Mouse (Mus musculus) liver, adult (tissue): Measurements from ENCODE around the gene D5Ertd577e.
"Not testable (repeated sequence)": the region's sequence is repeated elsewhere in the genome, so short reads cannot be mapped to it uniquely, and the experiment has no call there.

ENCODE experiments used
- GATA4 ChIP-seq: IDR thresholded peaks from 2 replicates; pipeline ENCODE4 v1.6.1; 2014; ENCODE audit warnings: mild to moderate bottlenecking, low read length; ENCODE audit not compliant: insufficient replicate concordance

D5Ertd577e gene

DNA sequence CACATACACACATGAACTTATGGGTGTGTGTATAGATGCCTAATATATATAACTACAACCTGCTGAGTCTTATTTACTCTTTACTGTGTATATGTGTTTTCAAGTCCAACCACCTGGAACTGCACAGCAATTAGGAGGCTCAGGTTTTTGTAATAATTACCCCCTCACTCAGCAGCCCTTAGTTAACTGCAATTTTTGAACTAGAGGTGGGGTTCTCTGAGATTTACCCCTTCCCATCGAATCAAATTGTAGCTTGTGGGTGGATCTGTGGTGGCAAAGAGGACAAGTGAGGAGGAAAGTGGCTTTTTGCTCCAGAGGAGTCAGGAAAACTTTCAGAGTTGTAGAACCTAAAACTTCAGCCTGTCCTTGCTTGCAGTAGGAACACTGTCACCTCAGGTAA, at the start of gene D5Ertd577e:
Gene D5Ertd577e, plus strand, starts transcription at position 301 of the 400 bp plus-strand sequence.
- TF ChIP-seq GATA4, result not testable (repeated sequence)

DNA sequence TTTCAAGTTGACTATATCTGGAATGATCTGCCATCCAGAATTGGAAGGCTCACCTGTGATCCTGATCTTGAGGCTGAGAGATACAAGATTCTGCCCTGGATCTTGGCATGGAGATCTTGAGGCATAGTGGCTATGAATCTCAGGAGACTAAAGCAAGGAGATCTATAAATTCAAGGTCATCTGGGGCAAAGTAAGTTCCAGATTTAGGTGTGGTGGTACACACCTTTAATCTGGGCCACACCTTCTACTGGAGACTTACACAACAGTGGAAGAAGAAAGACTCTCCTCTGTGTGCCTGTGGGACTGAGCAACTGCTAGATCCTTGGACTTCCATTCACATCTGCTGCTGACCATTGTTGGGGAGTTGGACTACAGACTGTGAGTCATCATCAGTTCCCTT, 53.9 kb downstream of the D5Ertd577e start, which contains the start of gene Gm3286:
Gene Gm3286, plus strand, starts transcription at position 301 of the 400 bp plus-strand sequence.
- not testable (repeated sequence) for TF ChIP-seq GATA4
